Mouse (Mus musculus) cerebellum, adult 9-11 months (tissue): ENCODE results near the gene Dctn5.

ENCODE experiments used
- DNase-seq: peaks from one replicate; pipeline ENCODE4 v3.0.0; 2022

Dctn5 gene

DNA sequence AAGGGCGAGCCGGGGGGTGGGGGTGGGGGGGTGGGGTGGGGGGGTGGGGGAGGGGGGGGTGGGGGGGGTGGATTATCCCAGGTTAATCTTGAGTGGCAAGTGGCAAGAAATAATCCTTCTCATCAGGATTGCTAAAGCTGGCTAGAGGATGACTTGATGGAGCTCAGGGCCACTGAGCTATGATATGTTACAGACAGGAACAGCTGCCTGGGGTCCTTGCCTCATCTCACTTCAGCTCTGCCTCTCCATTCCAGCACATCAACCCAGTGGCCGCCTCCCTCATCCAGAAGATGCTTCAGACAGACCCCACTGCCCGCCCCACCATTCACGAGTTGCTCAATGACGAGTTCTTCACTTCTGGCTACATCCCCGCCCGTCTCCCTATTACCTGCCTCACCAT, 30.9 kb downstream of the Dctn5 start:
- no peak for DNase-seq

DNA sequence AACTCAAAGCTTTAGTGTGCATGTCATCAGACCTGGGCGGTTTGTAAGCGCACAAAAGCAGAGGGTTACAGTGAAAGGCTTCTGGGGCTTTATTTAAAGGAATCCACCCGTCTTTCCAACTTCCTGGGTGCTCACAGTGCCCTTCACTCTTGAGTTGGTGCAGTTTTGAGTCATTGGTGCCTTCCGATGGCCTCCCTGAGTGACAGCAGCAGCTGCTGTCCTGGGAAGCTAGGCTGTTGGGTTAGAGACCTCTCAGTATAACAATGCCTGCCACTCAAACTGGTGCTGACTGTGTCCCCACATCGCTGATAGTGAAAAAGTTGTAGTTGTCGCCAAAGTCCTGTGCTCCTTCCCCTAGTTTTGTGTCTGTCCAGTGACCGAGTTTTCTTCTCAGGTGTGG, 34.4 kb downstream of the Dctn5 start:
- DNase-seq, result no peak

DNA sequence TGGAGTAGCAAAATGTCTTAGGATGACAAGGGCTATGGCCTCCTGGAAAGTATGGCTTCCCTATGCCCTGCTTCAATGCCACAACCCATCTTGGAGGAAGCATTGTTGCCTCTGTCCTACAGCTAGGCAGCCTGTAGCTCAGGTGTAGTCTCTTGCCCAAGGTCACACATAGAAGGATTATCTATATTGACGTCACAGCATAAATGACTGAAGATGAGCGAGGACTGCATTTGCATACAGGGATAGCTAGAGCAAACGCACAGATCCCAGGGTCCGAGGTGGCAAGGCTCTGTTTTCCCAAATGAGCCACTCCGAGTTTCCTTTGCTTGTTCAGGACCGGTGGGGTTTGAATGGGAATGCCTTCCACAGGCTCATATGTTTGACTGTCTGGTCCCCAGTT, 37.9 kb downstream of the Dctn5 start:
- no peak for DNase-seq

DNA sequence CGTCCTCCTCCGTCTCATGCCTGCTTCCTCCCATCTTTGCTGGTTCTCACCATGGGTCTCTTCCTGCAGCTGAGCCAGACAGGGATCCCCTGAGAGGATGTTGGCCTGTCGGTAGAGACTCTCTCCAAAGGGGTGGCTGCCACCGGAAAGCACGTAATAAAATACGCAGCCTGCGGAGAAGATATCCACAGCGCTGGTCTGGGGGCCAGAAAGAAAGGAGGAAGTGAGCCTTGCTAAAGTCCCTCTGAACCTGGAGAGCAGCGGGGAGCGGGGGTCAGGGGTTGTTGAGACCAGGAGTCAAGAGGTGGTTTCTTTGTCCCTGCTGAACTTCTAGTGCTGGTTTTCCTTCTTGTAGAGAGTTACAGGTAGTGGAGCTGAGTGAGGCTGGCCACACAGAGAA, 38.8 kb downstream of the Dctn5 start:
- no peak for DNase-seq

DNA sequence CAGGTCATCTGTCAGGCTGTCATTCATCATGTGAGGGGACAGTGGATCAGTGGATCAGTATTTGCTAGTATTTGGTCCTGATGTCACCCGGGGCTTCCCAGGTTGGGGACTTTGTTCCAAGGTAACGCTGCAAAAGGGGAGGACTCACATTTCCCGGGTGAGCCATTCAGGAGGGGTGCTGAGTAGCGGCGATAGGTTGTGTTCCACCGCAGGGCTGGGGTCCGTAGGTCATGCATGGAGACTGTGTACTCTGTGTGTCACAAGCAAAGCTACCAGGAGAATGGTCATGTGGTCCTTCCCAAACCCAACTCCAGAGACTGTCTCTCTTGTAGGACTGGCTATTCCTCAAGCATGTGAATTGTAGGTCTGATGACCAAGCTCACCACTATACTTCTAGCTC, 47.9 kb downstream of the Dctn5 start:
- no peak for DNase-seq

DNA sequence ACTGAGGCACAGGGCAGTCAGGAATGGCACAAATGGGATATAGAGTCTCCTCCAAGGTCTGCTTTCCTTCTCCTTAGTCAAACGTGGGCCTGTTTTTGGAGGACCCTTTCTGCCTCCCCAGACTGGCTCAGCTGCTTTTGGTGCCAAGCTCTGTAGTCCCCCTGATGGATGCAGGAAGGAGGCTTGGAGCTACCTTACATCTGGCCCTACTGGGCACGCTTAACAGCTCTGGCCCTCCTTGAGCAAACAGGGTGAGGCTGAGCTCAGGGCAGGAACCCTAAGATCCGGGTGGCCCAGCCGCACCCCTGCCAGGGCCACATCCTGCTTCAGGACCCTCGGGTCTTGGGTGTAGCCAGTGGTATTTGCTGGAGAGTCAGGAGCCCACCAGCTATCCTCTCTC, 51.7 kb downstream of the Dctn5 start:
- no peak for DNase-seq

DNA sequence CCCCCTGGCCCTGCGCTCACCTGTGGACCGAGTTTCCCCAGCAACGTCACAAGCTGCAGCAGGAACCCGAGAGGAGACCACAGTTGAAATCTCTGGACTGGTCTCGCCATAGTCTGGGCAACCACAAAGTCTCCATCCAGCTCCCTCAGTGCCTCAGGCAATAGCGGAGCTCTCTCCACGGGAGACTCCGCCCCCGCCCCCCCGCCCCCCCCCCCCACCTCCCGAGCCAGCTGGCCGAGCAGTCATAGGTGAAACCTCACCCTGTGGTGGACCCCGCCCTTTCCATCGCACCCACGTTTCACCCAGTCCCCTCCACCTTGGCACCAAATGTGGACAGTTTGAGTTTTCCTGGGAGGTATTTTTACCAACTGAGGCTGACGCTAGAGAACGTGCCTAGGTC, 53.2 kb downstream of the Dctn5 start, which contains the start of gene Ern2:
Ern2 (minus strand) TSS at position 165 of the 400 bp plus-strand sequence.
- no peak for DNase-seq

DNA sequence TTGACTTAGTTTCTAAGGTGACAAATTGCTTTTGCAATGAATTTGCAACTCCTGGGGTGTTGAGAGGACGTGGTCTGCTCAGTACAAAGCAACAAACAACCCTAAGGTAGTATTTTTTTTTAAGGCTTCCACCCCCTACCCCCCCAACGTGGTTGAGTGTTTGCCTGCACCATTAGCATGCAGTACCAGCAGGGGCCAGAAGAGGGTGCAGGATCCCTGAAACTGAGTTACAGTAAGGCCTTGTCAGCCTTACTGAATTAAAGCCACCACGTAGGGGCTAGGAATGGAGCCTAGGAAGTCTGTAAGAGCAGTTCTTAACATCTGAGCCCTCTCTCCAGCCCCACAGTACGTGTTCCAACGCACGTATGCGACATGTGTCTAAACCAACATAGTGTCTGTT, 56.6 kb downstream of the Dctn5 start:
- no peak for DNase-seq

DNA sequence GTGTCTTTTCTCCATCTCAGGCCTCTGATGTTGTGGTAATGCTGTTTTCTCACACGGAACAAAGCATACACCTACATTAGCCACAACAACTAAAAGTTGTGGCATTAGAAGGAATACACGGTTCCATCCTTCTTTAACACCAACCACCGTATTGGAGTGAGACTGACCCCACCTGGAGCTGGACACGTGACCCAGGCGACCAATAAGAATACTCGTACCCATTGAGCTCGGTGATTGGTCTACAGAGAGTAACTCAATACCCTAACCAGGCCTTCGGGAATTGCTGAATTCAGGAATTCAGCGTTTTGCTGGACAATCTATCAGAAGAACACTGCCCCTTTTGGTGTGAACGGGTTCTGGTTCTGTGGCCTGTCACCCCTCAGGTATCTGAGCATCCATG, 58.3 kb downstream of the Dctn5 start:
- no peak for DNase-seq

DNA sequence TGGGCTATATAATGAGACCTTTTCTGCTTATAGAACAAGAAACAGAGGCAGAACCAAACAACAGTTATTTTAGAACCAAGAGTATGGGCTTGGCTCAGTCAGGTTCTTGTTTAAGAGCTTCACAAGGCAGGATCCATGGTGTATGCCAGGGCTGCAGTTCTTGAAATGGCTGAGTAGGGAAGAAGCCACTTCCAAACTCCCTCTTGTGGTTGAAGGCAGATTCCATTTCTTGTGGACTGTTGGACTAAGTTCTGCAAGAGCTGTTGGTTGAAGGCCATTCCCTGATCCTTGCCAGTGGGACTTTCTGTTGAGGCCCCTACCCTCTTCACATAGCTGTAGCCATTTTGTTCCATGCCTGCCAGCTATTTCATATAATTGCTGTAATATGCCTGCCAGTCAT, 61.1 kb downstream of the Dctn5 start:
- no peak for DNase-seq

DNA sequence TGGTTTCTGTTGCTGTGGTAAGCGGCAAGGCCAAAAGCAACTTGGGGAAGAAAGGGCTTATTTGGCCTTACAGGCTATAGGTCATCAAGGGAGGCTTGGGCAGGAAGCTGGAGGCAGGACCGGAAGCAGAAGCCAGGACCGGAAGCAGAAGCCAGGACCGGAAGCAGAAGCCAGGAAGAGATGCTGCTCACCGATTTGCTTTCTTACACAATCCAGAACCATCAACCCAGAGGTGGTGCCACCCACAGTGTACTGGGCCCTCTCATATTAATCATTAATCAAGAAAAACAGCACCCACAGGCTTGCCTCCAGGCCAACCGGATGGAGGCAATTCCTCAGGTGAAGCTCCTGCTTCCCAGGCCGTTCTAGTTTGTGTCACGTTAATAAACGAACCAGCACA, 63.9 kb downstream of the Dctn5 start:
- DNase-seq, result no peak

DNA sequence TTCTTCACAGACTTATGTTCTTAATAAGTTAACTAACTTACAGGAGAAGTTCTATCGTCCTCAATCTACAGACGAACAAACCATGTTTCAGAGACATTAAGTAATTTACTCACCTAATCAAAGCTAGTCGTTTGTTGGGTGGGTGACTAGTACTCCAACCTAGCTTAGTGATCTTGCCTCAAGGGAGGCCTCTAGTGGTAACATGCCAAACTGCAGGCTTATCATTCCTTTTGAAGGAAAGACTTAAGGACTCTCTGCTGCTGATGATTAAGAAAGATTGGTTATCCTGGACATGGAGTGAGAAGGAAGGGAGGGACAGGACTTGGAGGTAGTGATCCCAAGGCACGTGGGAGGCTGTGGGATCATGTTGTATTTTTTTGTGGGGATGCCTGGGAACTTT, 64.5 kb downstream of the Dctn5 start:
- DNase-seq, result peak; percentile 8
